Mouse (Mus musculus): ENCODE results near the gene Cdk10.
A peak's percentile ranks its signal among the peaks of the same experiment; 100 is the strongest.
"Not testable (repeated sequence)": the region's sequence is repeated elsewhere in the genome, so short reads cannot be mapped to it uniquely, and the experiment has no call there.

Gene Cdk10

DNA sequence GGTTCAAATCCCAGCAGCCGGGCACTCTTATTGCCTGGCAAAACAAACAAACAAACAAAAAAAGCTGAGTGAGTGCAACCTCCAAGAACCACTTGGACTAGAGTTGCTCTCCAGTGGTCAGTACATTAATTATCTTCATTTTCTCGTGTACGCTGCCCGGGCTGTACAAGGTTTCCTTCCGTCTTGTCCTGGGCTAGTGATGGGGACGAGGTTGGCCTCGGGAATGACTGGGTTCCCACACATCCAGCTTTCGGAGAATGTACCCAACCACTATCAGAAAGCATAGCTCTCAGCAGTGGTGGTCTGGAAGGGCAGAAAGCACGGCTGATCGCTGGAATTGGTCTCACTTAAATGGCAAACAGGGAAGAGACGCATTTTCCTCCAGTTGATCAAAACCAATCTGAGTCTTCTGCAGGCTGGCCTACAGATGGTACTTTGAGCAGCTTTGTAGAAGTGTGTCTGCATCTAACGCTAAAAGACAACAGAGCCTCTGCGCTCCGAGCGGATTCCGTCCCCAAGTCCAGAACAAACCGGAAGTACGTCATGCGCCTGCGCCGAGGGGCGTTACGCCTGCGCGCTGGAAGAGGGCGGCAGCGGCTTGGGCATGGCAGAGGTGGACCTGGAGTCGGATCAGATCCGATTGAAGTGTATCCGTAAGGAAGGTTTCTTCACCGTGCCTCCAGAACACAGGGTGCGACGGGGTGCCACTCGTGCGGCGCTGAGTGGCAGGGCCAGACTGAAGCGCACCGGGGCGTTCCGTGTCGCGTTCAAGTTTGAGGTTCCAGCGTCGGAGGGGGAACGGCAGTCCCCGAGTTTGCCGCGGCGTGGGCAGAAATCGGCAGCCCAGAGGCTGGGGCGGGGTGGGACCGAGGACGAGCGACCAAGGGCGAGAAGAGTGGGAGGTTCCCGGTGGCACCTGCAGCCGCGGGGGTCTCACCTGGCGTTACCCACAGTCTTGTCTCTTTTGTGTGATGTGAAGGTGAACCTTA is at the start of gene Cdk10:
Cdk10 (plus strand) TSS at position 565 of the 989 bp plus-strand sequence.
- DNase-seq (ENCODE audit: low read depth, low spot score) = peak; percentile 89

DNA sequence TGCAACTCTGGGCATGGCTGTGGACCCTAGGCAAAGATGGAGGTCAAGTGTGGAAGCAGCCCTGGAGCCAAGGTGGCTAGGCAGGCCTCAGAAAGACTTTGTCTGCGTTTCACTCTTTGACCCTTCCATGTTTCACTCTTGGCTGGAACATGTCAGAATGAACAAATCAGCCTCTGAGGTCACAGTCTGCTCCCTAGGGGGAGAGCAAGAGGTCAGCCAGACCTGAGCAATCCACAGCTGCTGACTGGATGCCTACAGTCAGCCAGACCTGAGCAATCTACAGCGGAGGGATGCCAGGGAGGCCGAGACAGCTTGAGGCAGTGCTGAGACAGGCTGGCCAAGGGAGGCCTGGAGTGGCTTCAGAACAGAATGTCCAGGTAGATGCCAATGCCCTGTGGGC is 43.3 kb upstream of the Cdk10 start:
- no peak for DNase-seq (ENCODE audit: low read depth, low spot score)

DNA sequence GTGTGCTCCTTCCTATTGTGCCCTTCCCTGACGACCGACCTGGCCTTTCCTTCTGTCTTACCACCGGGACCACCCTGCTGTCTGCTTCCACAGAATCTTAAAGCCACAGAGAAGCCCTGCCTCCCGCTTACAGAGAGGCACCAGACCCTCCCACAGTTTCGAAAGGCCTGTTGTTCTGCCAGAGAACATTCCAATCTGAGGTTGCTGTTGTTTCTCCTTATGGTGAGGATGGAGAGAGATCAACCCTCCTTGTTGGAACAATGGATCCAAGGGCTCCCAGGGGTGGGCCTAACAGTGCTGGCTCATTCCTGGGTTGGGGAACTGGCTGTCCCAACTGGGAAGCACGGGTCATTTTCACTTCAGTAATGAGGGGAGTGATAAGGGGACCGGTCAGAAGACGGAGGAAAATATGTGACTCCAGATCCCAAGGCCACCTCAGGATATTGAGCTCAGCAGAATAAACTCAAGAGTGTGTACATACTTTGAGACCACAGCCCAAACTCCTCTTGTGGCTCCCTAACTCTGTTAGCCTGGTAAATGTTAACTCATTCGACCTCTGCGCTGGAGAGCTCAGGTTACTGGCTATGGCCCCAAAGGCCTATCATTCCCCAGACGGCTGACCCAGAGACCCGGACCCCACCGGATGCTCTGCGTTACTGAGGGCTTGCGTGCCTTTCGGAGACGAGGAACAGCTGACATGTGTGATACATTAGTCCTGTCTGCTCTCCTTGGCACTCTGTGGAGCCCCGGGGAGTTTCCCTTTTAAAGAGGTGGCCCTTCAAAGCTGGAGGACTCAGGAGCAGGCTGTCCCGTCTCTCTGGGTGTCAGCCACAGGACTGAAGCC is 38.9 kb upstream of the Cdk10 start, which contains the start of gene Dpep1:
Dpep1 (plus strand) TSS at position 677 of the 844 bp plus-strand sequence.
- peak; percentile 68 for DNase-seq (ENCODE audit: low read depth, low spot score)

DNA sequence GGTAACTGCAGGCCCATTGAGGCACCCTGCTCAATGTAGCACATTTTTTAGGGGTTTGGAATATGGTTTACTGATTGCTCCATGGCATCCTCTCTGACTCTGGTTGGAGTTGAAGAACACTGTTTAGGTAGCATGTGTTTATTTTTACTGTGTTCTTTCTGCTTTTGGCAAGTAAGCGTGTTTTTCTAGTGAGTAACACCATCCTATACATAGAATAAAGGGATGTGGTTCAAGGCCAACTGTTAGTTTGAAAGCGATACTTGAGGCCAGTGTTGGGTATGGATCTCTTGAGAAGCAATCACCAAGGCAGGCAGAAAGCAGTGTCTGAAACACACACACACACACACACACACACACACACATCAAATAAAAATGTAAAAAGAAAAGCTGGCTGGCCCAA is 36.6 kb upstream of the Cdk10 start:
- DNase-seq (ENCODE audit: low read depth, low spot score) = no peak

DNA sequence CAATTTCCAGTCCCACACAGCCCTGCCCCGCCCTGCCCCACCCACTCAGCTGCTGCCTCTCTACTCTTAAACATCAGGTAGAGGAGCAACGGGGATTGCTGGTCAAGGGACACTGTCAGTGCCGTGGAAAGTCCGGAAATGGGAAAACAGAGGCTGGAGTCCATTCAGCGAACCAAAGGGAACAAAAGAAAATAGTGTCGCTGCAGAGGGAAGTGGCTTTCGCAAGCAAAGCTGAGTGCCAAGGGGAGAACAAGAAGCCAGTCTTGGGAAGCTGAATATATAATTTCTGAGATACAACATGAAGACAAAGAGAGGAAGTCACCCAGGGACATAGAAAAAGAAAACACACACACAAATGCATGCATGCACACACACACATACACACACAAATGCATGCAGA is 35.8 kb upstream of the Cdk10 start:
- DNase-seq (ENCODE audit: low read depth, low spot score) = no peak

DNA sequence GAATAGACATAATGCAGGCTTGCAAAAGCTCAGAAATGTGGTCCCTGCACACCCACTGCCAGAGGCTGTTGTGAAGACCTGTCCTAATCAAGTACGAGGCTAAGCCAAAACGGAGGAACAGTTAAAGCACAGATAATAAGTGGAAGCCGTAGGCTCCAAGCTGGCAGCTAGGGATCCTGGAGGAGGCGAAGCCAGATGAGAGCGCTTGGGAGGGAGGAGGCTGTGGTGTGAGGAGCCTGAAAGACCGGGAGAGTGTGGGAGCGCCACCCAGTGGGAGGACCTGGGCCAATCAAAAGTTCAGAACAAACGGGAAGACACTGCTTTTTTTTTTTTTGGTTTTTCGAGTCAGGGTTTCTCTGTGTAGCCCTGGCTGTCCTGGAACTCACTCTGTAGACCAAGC is 34.0 kb upstream of the Cdk10 start:
- DNase-seq (ENCODE audit: low read depth, low spot score) = peak; percentile 75

DNA sequence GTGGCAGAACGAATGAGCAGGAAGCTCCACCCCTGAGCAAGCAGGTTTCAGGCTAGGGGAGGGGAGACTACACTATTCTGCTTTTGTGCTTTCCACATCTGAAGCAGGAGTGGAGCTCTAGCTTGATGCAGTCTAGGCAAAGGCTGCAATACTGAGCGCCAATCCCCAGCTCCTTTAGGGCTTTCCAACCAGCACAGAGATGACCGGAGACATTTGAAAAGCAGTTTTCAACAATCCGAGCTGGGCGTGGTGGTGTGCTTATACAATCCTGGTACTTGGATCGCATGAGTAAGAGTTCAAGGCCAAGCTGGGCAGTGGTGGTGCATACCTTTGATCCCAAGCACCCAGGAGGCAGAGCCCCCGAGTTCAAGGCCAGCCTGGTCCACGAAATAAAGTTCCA is 32.7 kb upstream of the Cdk10 start:
- no peak for DNase-seq (ENCODE audit: low read depth, low spot score)

DNA sequence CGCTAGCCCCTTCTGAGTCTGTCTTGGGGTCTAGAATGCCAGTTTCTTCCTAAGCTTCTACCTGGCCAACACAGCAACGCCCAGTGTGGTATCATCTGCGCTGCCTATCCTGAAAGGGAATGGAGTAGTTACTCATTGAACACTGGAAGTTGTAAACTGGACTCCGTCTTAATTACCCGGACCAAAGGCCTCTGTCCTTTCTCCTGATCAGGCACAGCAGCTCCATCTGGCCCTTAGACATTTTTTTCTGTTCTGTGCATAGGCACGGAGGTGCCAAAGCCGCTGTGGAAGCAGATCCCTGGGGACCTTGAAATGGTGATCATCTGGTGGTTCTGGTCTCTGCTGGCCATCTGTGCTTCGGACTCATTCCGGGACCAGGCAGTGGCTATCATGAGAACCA is 30.9 kb upstream of the Cdk10 start:
- DNase-seq (ENCODE audit: low read depth, low spot score) = no peak

DNA sequence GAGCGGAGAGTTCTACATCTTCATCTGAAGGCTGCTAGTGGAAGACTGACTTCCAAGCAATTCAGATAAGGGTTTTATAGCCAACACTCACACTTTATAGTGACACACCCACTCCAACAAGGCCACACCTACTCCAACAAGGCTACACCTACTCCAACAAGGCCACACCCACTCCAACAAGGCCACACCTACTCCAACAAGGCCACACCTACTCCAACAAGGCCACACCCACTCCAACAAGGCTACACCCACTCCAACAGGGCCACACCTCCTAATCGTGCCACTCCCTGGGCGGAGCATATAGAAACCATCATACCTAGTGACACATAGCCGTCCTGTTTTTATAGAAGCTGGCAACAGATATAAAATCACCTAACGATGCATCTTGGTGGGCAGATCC is 27.6 kb upstream of the Cdk10 start:
- DNase-seq (ENCODE audit: low read depth, low spot score) = not testable (repeated sequence)

DNA sequence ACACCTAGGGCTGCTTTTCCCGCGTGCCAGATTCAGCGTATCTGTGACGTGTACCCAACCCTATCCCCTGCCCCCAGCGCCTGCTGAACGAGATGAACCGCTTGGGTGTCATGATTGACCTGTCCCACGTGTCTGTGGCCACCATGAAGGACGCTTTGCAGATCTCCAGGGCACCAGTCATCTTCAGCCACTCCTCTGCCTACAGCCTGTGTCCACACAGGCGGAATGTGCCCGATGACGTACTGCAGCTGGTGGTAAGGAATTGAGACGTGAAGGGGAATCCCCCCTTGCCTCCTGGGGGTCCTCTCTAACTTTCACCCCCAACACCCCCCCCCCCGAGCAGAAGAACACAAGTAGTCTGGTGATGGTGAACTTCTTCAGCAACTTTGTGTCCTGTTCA is 24.8 kb upstream of the Cdk10 start:
- DNase-seq (ENCODE audit: low read depth, low spot score) = no peak

DNA sequence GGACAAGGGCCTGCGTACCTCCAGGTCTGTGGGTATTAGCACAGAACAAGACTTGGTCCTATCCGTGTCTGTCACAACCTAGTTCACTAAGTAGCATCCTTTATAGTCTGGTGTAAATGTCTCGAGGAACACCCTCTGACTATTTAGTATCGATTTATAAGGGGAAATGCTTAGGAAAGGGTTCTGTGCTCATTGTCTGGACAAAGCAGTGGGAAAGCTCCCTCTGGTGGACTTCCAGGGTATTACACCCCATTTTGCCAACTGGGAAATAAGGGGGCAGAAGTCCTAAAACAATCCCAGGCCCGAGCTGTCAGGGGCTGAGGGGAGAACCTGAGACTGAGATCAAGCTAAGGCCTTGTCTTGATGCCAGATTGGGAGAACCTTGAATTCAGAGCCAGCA is 22.4 kb upstream of the Cdk10 start:
- DNase-seq (ENCODE audit: low read depth, low spot score) = peak; percentile 92

DNA sequence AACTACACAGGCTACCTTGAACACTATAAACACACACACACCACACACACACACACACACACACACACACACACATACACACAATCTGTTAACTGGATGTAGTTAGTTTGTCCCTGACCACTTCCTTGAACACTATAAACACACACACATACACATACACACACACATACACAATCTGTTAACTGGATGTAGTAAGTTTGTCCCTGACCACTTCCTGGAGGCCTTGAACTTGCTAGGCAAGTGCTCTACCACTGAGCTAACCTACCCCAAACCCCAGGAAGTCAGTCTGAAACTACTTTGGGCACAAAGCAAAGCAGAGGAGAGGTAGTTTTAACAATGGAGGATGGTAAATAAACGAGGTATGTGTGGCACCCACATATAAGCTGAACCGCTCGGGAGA is 21.1 kb upstream of the Cdk10 start:
- no peak for DNase-seq (ENCODE audit: low read depth, low spot score)

DNA sequence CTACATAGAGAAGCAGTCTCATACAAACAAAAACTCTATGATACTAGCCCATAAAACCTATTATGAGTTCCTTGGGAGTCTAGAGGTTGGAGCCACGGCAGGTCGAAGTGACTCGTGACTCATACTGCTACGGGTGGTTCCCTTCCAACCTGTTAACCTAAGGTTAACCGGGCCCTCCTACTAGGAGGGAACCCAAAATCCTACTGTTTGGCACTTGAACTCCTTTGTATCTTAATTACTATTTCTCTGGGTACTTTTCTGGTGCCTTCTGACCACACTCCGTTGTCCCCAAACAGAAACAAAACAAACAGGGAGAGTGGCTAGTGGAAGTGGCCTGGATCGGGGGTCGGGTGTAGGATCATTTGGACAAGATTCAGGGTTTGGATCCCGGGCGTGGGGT is 12.8 kb upstream of the Cdk10 start:
- no peak for DNase-seq (ENCODE audit: low read depth, low spot score)

DNA sequence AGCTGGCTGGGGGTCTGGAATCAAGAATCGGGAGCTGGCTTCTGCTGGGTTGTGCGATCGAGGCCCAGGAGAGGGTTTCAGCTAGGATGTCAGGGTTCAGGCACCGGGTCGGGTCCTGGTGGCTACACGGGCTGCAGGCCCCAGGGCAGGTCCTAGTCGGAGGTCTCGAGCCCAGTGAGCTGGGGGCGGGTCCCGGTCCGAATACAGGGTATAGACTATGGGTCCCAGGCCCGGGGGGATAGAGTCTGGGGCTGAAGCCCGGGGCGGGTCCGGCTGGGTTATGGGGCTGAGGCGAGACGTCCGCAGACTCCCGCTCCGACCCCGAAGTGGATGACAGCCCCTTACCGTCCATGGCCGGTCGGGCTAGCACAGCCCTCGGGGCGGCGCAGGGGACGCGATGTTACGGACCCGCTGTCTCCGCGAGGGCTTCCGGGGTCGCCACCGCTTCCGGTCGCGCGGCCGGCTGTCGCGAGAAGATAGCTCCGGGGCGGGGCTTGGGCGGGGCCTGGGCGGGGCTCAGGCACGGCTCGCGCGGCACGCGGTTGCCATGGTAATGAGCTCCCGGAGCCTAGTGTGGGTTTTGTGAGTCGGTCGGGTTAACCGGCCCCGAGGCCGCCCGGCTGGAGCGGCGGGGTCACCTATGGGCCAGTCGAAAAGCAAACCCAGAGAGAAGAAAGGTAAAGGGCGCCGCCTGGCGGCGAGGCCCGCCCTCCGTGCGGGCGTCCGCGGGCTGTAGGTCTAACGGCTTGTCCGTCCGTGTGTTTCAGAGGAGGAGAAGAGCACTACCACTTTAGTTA is 12.1 kb upstream of the Cdk10 start, which contains the start of the genes Chmp1a and Spata33:
Chmp1a (minus strand) TSS at position 443 of the 797 bp plus-strand sequence.
Spata33 (plus strand) TSS at position 512 of the 797 bp plus-strand sequence.
- peak; percentile 96 for DNase-seq (ENCODE audit: low read depth, low spot score)

DNA sequence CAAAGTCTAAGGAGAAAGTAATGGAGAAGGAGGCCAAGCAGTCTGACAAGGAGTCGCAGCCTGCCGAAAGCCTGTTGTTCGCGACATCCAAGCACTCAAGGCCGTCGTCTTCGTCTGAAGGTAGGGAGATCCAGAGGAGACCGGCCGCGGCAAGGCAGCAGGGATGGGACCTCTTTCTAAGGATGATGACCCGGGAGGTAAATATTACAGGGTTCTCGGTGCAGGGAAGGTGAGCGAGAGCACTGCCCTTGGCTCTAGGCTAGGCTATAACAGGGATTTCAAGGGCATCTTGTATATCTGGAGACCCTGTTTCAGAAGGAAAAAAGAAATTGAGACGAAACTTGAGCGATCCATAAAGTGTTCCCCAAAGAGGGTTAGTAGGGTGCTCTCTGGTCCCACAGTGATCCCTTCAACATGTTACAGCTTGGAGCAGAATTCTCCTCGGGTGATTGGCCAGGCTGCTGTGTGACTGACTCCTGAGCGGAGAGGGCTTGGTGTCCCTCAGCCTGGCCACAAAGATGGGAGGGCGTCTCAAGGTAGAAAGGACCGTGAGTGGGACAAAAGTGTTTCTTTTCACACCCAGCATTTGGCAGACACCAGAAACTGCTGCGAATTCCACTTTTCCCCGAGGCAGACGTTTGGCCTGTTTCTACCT is 11.4 kb upstream of the Cdk10 start:
- no peak for DNase-seq (ENCODE audit: low read depth, low spot score)

DNA sequence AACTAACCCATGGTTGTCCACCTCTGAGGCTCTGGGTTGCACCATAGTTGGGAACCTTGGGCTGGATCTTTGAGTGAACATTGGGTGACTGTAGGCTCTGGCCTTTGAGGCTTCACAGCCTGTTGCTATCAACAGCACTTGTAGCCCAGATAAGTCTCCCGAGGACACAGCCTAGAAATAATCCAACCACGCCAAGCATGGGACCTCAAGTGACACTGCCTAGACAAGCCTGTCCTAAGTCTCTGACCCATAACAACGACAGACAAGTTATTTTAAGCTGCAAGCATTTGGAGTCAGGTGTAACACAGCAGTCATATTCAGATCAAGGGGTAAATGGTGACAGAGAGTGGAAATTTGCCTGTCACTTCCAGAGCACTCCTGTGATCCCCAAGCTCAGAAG is 9.2 kb upstream of the Cdk10 start:
- no peak for DNase-seq (ENCODE audit: low read depth, low spot score)

DNA sequence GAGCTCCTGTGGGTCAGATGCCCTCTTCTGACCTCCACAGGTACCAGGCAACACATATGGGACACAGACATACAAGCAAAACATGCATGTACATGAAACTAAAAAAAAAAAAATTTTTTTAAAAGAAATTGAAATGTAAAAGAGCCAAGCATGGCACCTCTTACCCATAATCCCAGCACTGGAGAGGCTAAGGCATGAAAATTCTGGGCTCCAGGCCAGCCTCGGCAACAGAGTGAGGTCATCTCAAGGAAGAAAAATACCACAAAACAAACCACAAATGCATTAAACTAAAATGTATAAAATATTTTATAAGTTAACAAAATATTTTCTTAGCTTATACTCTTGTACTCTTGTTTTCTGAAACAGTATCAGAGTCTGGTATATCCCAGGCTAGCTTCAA is 3.7 kb upstream of the Cdk10 start:
- no peak for DNase-seq (ENCODE audit: low read depth, low spot score)

DNA sequence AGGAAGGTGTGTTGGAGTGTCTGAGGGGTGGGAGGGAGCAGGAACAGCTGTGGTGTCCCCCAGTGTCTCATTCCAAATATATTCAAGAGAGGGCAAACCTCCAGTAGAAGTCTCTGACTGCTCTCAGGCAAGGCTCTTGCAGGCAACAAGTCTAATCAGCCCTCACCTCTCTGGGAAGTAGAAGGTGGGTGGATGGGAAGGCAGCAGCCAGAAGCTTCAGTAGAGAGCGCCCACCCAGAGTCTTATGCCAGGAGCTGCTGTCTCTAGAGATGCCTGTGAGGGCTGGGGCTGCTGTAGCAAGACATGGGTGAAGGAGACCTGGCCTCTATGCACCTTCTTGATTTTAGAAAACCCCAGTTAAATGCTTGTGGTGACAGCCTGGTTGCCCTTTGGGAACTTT is 3.8 kb downstream of the Cdk10 start:
- DNase-seq (ENCODE audit: low read depth, low spot score) = no peak

DNA sequence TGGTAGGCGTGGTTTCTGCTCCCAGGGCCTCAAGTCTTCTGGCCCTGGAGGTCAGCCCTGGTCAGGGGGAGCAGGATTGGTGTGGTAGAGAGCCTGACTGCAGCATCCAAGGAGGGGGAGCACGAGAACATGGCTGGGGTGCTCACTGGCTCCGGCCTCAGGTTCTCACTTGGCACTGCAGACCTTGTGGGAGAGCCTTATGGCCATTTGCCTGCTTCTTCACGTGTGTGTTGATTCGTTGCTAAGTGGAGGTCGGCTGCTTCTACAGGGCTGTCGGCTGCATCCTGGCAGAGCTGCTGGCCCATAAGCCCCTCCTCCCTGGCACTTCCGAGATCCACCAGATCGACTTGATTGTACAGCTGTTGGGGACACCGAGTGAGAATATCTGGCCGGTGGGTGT is 5.7 kb downstream of the Cdk10 start:
- not testable (repeated sequence) for DNase-seq (ENCODE audit: low read depth, low spot score)

DNA sequence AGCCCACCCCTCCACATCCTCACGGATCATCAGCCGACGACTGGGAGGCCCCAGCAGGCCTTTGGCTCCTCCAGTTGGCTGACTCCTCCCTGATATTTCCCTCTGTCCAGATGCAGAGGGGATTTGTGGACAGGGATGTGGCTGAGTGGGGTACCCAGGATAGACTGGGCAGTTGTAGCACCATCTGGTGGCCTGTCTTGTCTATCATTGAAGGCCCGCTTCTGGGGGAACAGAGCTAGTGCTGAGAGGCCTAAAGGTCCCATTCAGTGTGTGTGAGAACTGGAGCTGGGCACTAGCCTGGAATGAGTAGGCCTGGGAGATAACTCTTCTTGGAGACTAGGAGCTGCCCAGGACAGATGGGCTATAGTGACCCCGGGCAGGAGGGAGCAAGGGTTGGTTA is 7.1 kb downstream of the Cdk10 start:
- DNase-seq (ENCODE audit: low read depth, low spot score) = no peak

DNA sequence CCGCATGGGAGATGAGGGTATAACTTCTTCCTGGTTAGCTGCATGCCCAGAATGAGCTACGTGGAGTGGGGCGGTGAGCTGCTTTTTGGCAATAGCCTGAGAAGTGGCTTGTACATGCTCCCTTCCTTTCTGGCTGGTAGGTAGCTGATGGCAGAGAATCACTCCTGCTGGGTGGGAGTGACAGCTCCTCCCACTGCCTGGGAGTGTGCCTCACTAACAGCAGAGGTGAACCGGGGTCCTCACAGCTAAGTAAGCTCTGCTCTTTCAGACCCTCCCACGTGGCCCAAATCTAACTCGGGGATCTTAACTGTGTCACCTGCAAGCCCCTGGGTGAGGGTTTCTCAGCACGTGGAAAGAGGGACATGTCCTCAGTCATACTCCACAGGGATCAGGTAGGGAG is 7.9 kb downstream of the Cdk10 start:
- DNase-seq (ENCODE audit: low read depth, low spot score) = no peak
